Mouse (Mus musculus) CD4-positive, CD25-positive, alpha-beta regulatory T cell (primary cell): Measurements from ENCODE around the gene Tomm34. TPM values are rescaled to one million over a fixed set of nuclear protein-coding genes. Genes with fewer than 3 reads are reported as not detected.

Experiments used
- polyA plus RNA-seq: library from polyadenylated mRNA; unstranded; fragments of 100-300 nt; shearing (Covaris generic); gene quantifications from one replicate; pipeline ENCODE4 v1.2.1, GENCODE M21; 2017

Gene Tomm34
- polyA plus RNA-seq: 144 TPM

DNA sequence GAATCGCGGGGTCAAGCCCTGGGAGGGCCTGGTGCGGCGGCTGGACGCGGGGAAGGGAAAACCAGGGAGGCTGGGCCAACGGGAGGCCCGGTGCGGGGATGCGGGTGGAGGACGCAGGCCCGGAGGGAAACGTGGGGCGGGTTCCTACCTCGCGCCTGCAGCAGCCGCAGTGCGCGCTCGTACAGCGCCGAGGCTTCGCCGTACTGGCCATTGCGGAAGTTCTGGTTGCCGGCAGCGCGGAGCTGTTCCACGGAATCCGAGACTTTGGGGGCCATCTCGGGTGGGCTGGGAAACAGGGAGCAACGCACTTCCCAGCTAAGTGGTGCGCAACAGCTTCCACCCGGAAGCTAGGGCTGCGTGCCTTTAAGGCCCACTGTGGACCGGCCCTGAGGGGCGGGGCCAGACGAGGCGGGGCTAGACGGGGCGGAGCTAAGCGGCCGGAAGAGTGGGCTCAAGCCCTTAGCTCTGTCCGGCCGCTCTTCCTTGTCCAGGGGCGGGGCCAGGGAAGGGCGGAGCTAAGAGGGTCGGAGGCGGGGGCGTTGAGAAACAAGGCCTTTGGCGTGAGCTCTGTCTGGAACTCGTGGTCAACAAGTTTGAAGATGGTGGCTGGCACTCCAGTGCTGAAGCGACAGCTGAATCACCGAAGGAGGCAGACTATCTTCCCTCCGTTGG, at the start of gene Tomm34:
Tomm34 (minus strand) TSS at position 405 of the 672 bp plus-strand sequence.

DNA sequence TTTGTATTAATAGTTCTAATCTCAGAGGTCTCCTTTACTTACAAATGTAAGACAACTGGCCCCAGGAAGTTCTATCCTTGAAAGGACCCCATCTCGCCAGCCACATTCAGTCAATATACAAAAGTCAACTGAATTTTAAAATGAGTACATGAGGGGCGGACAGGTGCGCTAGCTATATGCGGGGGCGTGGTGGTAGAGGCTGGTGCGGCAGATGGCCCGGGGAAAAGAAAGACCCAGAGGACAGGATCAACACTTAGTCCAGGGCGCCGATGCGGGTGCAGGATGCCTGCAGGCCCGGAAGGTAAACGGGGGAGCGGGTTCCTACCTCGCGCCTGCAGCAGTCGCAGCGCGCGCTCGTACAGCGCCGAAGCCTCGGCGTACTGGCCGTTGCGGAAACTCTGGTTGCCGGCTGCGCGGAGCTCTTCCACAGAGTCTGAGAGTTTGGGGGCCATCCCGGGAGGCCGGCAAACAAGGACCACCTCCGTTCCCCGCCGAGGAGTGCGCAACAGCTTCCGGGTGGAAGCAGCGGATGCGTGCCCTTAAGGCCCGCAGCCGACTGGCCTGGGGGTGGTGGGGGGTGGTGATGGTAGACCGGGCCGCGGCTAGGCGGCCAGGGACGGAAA, 716 bp downstream of the Tomm34 start, which contains the start of gene Stk4:
Stk4 (plus strand) TSS at position 181 of the 623 bp plus-strand sequence.

DNA sequence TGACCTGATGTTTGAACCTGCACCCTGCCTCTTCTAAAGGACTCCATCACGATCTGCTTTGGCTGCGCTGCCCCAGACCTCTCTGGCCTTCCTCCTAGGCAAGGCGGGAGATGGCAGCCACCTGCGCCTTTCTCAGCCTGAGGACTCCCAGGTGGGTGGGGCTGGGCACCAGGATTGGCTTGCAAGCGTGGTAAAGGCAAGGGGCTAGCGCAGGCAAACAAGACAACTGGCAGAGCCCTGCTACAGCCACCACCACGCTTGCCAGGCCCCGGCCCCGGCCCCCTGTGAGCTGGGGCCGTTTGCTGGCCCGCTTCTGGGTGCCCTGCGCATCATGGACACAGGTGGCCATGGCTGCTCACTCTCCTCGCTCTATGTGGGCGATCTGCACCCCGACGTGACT, 45.8 kb downstream of the Tomm34 start, which contains the start of gene Pabpc1l:
Pabpc1l (plus strand) TSS at position 301 of the 400 bp plus-strand sequence.

Other genes starting within 250 kb of the Tomm34 start
- gene Kcnk15, start 217.5 kb downstream of the Tomm34 start, polyA plus RNA-seq: not detected
- not detected for gene Rims4, start 152.5 kb downstream of the Tomm34 start, polyA plus RNA-seq
- gene Ywhab, start 76.2 kb downstream of the Tomm34 start, polyA plus RNA-seq: 210 TPM
- 1.2 TPM for gene Pabpc1l, start 45.7 kb downstream of the Tomm34 start, polyA plus RNA-seq
- gene Stk4, start 847 bp downstream of the Tomm34 start, polyA plus RNA-seq: 213 TPM
- gene Kcns1, start 99.9 kb upstream of the Tomm34 start, polyA plus RNA-seq: 0.06 TPM
- not detected for gene Wfdc5, start 111.6 kb upstream of the Tomm34 start, polyA plus RNA-seq
- gene Wfdc12, start 119.4 kb upstream of the Tomm34 start, polyA plus RNA-seq: not detected
- gene Wfdc15a, start 129.0 kb upstream of the Tomm34 start, polyA plus RNA-seq: not detected
- gene Wfdc15b, start 150.5 kb upstream of the Tomm34 start, polyA plus RNA-seq: not detected
- gene Svs2, start 167.3 kb upstream of the Tomm34 start, polyA plus RNA-seq: not detected
- gene Svs3b, start 185.5 kb upstream of the Tomm34 start, polyA plus RNA-seq: not detected
- gene Svs4, start 207.3 kb upstream of the Tomm34 start, polyA plus RNA-seq: not detected
- gene Svs3a, start 218.1 kb upstream of the Tomm34 start, polyA plus RNA-seq: not detected
- not detected for gene Svs6, start 245.6 kb upstream of the Tomm34 start, polyA plus RNA-seq